Mouse (Mus musculus) embryonic facial prominence, embryonic 13.5 days (tissue): ENCODE measurements around the gene Specc1l. TPM values are rescaled to one million over a fixed set of nuclear protein-coding genes. Genes with fewer than 3 reads are reported as not detected.

ENCODE experiments used
- ATAC-seq: fragments of 200-750 bp; cut with Nextera tagmentation; 2 replicates; pipeline ENCODE4 v1.8.0; 2017; ENCODE audit warnings: low read depth; ENCODE audit not compliant: insufficient number of reproducible peaks, insufficient read depth, low FRiP score, low TSS enrichment
- H3K27ac ChIP-seq: fragments of 300-500 bp; sonication (generic); 2 replicates; pipeline ENCODE4 v1.5.1; 2015; ENCODE audit warnings: moderate library complexity, mild to moderate bottlenecking, inconsistent platforms
- H3K27me3 ChIP-seq: fragments of 300-500 bp; sonication (generic); 2 replicates; pipeline ENCODE4 v1.6.1; 2015; ENCODE audit warnings: mild to moderate bottlenecking, inconsistent platforms
- H3K36me3 ChIP-seq: fragments of 300-500 bp; sonication (generic); 2 replicates; pipeline ENCODE4 v1.6.1; 2015; ENCODE audit warnings: mild to moderate bottlenecking, inconsistent platforms
- H3K4me1 ChIP-seq: fragments of 300-500 bp; sonication (generic); 2 replicates; pipeline ENCODE4 v1.6.1; 2015; ENCODE audit warnings: inconsistent platforms
- H3K4me2 ChIP-seq: fragments of 300-500 bp; sonication (generic); 2 replicates; pipeline ENCODE4 v1.6.1; 2015; ENCODE audit warnings: moderate library complexity, mild to moderate bottlenecking, inconsistent platforms
- H3K4me3 ChIP-seq: fragments of 300-500 bp; sonication (generic); 2 replicates; pipeline ENCODE4 v1.5.1; 2015; ENCODE audit warnings: mild to moderate bottlenecking, inconsistent platforms
- H3K9ac ChIP-seq: fragments of 300-500 bp; sonication (generic); 2 replicates; pipeline ENCODE4 v1.6.1; 2015; ENCODE audit warnings: mild to moderate bottlenecking, inconsistent platforms
- H3K9me3 ChIP-seq: fragments of 300-500 bp; sonication (generic); 2 replicates; pipeline ENCODE4 v1.6.1; 2016; ENCODE audit warnings: inconsistent platforms
- WGBS: fragments of 180-500 bp; shearing (Covaris S2); methylation state at CpG from one replicate; pipeline ENCODE4 v1.1.7; 2015; ENCODE audit warnings: mixed read lengths; 5-methylcytosine and 5-hydroxymethylcytosine counted together
- polyA plus RNA-seq: library from polyadenylated mRNA; unstranded; fragments of >200 nt; fragmentation: Nextera tagmentation; extraction: Ambion mirVana; gene quantifications from 2 replicates; pipeline ENCODE4 v1.2.1, GENCODE M21; 2015

The Specc1l gene
- polyA plus RNA-seq, 1 experiment from 2014 or later, result 37.3 TPM

- no peaks in the 10 kb centered on the region for H3K9me3 ChIP-seq
- ATAC-seq, result no peak
- no peaks in the 10 kb centered on the region for H3K36me3 ChIP-seq
- no peak overlapping the region for H3K4me2 ChIP-seq
- H3K9ac ChIP-seq, result no peak overlapping the region
- H3K27me3 ChIP-seq, result peaks cover 46% of the 10 kb centered on the region
- 55% methylated on average over 4 of the region's 4 CpGs for WGBS
- no peak overlapping the region for H3K4me3 ChIP-seq
- H3K4me1 ChIP-seq, result peaks cover 12% of the 10 kb centered on the region
- H3K27ac ChIP-seq, result no peak overlapping the region
Measured at GRCm38 (mm10) chr10:75320321-75320720, 108.4 kb downstream of the Specc1l start.

- no peaks in the 10 kb centered on the region for H3K4me1 ChIP-seq
- no peak overlapping the region for H3K4me3 ChIP-seq
- H3K36me3 ChIP-seq, result no peaks in the 10 kb centered on the region
- no peak for ATAC-seq
- H3K4me2 ChIP-seq, result no peak overlapping the region
- no peaks in the 10 kb centered on the region for H3K9me3 ChIP-seq
- 0 out of 2 replicates have a peak overlapping the region, but pooled peaks have one; percentile 21 for H3K9ac ChIP-seq
- H3K27me3 ChIP-seq, result peaks cover 25% of the 10 kb centered on the region
- WGBS, result 57% methylated on average over 6 of the region's 6 CpGs
- H3K27ac ChIP-seq, result no peak overlapping the region
Measured at GRCm38 (mm10) chr10:75322966-75323365, 111.1 kb downstream of the Specc1l start.

- Histone ChIP-seq H3K36me3 (no peaks in the 10 kb centered on the region), H3K4me2 (no peak overlapping the region), H3K9me3 (no peaks in the 10 kb centered on the region), H3K27me3 (peaks cover 14% of the 10 kb centered on the region), H3K27ac (no peak overlapping the region), H3K4me3 (no peak overlapping the region), H3K9ac (no peak overlapping the region), H3K4me1 (no peaks in the 10 kb centered on the region)
- WGBS, result 84% methylated on average over 8 of the region's 8 CpGs
- no peak for ATAC-seq
Measured at GRCm38 (mm10) chr10:75323986-75324385, 112.1 kb downstream of the Specc1l start.

- WGBS, result 66% methylated on average over 10 of the region's 10 CpGs
- ATAC-seq, result no peak
- Histone ChIP-seq H3K4me1 (no peaks in the 10 kb centered on the region), H3K27ac (no peak overlapping the region), H3K9me3 (no peaks in the 10 kb centered on the region), H3K4me3 (no peak overlapping the region), H3K9ac (0 out of 2 replicates have a peak overlapping the region, but pooled peaks have one; percentile 3), H3K36me3 (no peaks in the 10 kb centered on the region), H3K4me2 (no peak overlapping the region), H3K27me3 (peaks cover 10% of the 10 kb centered on the region)
Measured at GRCm38 (mm10) chr10:75324391-75324790, 112.5 kb downstream of the Specc1l start.

GRCm38 (mm10) chr10:75325821-75326220 is 113.9 kb downstream of the Specc1l start:
- Histone ChIP-seq H3K4me3 (no peak overlapping the region), H3K4me2 (no peak overlapping the region), H3K36me3 (no peaks in the 10 kb centered on the region), H3K27me3 (no peaks in the 10 kb centered on the region), H3K4me1 (no peaks in the 10 kb centered on the region), H3K9ac (no peak overlapping the region), H3K9me3 (no peaks in the 10 kb centered on the region), H3K27ac (no peak overlapping the region)
- WGBS, result 95% methylated on average over 23 of the region's 23 CpGs
- no peak for ATAC-seq

GRCm38 (mm10) chr10:75326553-75326952 is 114.7 kb downstream of the Specc1l start:
- Histone ChIP-seq H3K27ac (no peak overlapping the region), H3K4me2 (no peak overlapping the region), H3K36me3 (no peaks in the 10 kb centered on the region), H3K9ac (no peak overlapping the region), H3K27me3 (no peaks in the 10 kb centered on the region), H3K4me1 (no peaks in the 10 kb centered on the region), H3K9me3 (no peaks in the 10 kb centered on the region), H3K4me3 (no peak overlapping the region)
- no peak for ATAC-seq
- 84% methylated on average over 3 of the region's 3 CpGs for WGBS

- no peak for ATAC-seq
- H3K4me1 ChIP-seq, result no peaks in the 10 kb centered on the region
- H3K9me3 ChIP-seq, result no peaks in the 10 kb centered on the region
- no peak overlapping the region for H3K27ac ChIP-seq
- no peak overlapping the region for H3K4me2 ChIP-seq
- H3K4me3 ChIP-seq, result no peak overlapping the region
- no peaks in the 10 kb centered on the region for H3K27me3 ChIP-seq
- no peak overlapping the region for H3K9ac ChIP-seq
- no peaks in the 10 kb centered on the region for H3K36me3 ChIP-seq
- 78% methylated on average over 11 of the region's 11 CpGs for WGBS
Measured at GRCm38 (mm10) chr10:75327081-75327480, 115.2 kb downstream of the Specc1l start.

- no peak for ATAC-seq
- no peak overlapping the region for H3K27ac ChIP-seq
- H3K9me3 ChIP-seq, result no peaks in the 10 kb centered on the region
- H3K27me3 ChIP-seq, result no peaks in the 10 kb centered on the region
- H3K4me1 ChIP-seq, result no peaks in the 10 kb centered on the region
- H3K36me3 ChIP-seq, result no peaks in the 10 kb centered on the region
- no peak overlapping the region for H3K9ac ChIP-seq
- H3K4me2 ChIP-seq, result no peak overlapping the region
- WGBS, result 36% methylated on average over 4 of the region's 4 CpGs
- no peak overlapping the region for H3K4me3 ChIP-seq
Measured at GRCm38 (mm10) chr10:75328201-75328704, 116.4 kb downstream of the Specc1l start.

GRCm38 (mm10) chr10:75332268-75332667 is 120.4 kb downstream of the Specc1l start:
- Histone ChIP-seq H3K27me3 (no peaks in the 10 kb centered on the region), H3K9me3 (no peaks in the 10 kb centered on the region), H3K4me2 (no peak overlapping the region), H3K4me3 (no peak overlapping the region), H3K9ac (no peak overlapping the region), H3K36me3 (no peaks in the 10 kb centered on the region), H3K27ac (no peak overlapping the region), H3K4me1 (no peaks in the 10 kb centered on the region)
- ATAC-seq, result no peak
- WGBS, result 77% methylated on average over 3 of the region's 3 CpGs

- 92% methylated on average over 23 of the region's 23 CpGs for WGBS
- Histone ChIP-seq H3K9ac (no peak overlapping the region), H3K4me2 (no peak overlapping the region), H3K27me3 (no peaks in the 10 kb centered on the region), H3K4me3 (no peak overlapping the region), H3K36me3 (no peaks in the 10 kb centered on the region), H3K4me1 (no peaks in the 10 kb centered on the region), H3K27ac (no peak overlapping the region), H3K9me3 (no peaks in the 10 kb centered on the region)
- ATAC-seq, result no peak
Measured at GRCm38 (mm10) chr10:75333176-75333776, 121.4 kb downstream of the Specc1l start.

- 0 out of 2 replicates have a peak, but pooled peaks have one; percentile 20 for ATAC-seq
- WGBS, result 82% methylated on average over 7 of the region's 7 CpGs
- Histone ChIP-seq H3K27ac (no peak overlapping the region), H3K27me3 (no peaks in the 10 kb centered on the region), H3K9me3 (no peaks in the 10 kb centered on the region), H3K4me3 (no peak overlapping the region), H3K4me1 (no peaks in the 10 kb centered on the region), H3K36me3 (no peaks in the 10 kb centered on the region), H3K4me2 (no peak overlapping the region), H3K9ac (no peak overlapping the region)
Measured at GRCm38 (mm10) chr10:75334175-75334574, 122.3 kb downstream of the Specc1l start.

- no peak for ATAC-seq
- Histone ChIP-seq H3K9me3 (no peaks in the 10 kb centered on the region), H3K27ac (no peak overlapping the region), H3K27me3 (no peaks in the 10 kb centered on the region), H3K9ac (no peak overlapping the region), H3K4me3 (no peak overlapping the region), H3K4me1 (no peaks in the 10 kb centered on the region), H3K36me3 (no peaks in the 10 kb centered on the region), H3K4me2 (no peak overlapping the region)
- 88% methylated on average over 6 of the region's 6 CpGs for WGBS
Measured at GRCm38 (mm10) chr10:75335075-75335474, 123.2 kb downstream of the Specc1l start.
